Mouse (Mus musculus): ENCODE data around the gene Siva1. TPM values are rescaled to one million over a fixed set of nuclear protein-coding genes. Genes with fewer than 3 reads are reported as not detected.

Gene Siva1
- polyA plus RNA-seq, 1 experiment from 2014 or later = 117 TPM

DNA sequence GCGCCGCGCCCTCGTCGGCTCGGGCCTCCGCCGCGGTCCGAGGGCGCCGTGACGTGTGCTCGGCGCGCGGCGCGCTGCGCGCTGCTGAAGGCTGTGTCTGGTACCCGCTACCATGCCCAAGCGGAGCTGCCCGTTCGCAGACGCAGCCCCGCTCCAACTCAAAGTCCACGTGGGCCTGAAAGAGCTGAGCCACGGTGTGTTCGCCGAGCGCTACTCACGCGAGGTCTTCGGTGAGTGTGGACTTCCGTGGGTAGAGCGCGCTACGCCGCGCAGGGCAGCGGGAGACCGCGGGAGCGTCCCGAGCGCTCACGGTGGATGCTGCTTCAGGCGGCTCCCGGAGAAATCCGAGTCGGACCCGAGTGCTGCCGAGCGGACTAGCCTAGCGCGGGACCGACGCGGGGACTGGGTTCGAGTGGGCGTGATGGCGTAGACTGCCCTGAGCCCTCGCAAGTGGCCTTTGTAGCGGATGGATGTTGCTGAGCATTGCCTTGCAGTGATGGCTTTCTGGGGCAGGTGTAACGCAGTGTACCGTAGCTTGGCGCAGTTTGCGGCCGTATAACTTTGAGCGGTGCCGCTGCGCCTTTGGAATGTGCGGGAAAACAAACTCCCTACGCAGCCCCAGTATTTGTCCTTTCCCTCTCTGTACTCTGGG lies 502 bp downstream of the Siva1 start:
- H3K27me3 ChIP-seq (ENCODE audit: control insufficient read depth, insufficient read depth, low read length) = no peaks in the 10 kb centered on the region
- under 1% methylated on average over 75 of the region's 75 CpGs for WGBS
- H3K9ac ChIP-seq (ENCODE audit: low read length) = peak overlapping the region; percentile 92
- ATAC-seq (replicated peaks; ENCODE audit: extremely low read depth, insufficient read depth, low FRiP score) = peak; percentile 1; the same call in 1 of the 2 replicates
- peak overlapping the region; percentile 89 for H3K27ac ChIP-seq (ENCODE audit: low read length)
- H3K4me1 ChIP-seq (ENCODE audit: control insufficient read depth, insufficient read depth, low read length) = peaks cover 16% of the 10 kb centered on the region
- H3K36me3 ChIP-seq (ENCODE audit: control insufficient read depth, insufficient read depth) = peaks cover 18% of the 10 kb centered on the region
- H3K9me3 ChIP-seq (replicated peaks; ENCODE audit: control insufficient read depth, low read length) = no peaks in the 10 kb centered on the region
- H3K4me3 ChIP-seq (ENCODE audit: low read length) = peak overlapping the region; percentile 92
- peak overlapping the region; percentile 95 for H3K4me2 ChIP-seq (ENCODE audit: low read depth, low read length)

DNA sequence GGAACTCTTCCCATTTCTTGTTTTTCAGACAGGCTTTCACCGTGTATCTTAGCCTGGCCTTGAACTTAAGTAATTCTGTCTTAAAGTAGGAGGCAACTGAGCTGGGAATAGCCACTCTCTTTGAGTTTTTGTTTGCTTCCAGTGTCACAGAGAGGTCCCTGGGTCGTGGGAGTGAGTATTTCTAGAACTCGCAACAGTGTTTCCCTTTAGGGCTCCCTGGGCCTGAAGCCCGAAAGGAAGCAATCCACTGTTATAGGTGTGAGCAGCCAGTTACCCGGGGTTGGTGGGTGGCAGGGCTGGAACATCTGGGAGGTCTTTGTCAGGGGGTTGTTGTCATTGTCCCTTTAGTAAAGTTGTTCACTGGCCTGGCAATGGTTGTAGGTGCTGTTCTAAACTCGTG lies 1.7 kb downstream of the Siva1 start:
- Histone ChIP-seq H3K36me3 (ENCODE audit: control insufficient read depth, insufficient read depth) (peaks cover 15% of the 10 kb centered on the region), H3K9me3 (replicated peaks; ENCODE audit: control insufficient read depth, low read length) (no peaks in the 10 kb centered on the region), H3K9ac (ENCODE audit: low read length) (peak overlapping the region; percentile 92), H3K4me3 (ENCODE audit: low read length) (peak overlapping the region; percentile 92), H3K27ac (ENCODE audit: low read length) (no peak overlapping the region), H3K4me1 (ENCODE audit: control insufficient read depth, insufficient read depth, low read length) (peaks cover 19% of the 10 kb centered on the region), H3K27me3 (ENCODE audit: control insufficient read depth, insufficient read depth, low read length) (no peaks in the 10 kb centered on the region), H3K4me2 (ENCODE audit: low read depth, low read length) (peak overlapping the region; percentile 95)
- 49% methylated on average over 6 of the region's 6 CpGs for WGBS
- no peak for ATAC-seq (replicated peaks; ENCODE audit: extremely low read depth, insufficient read depth, low FRiP score)

DNA sequence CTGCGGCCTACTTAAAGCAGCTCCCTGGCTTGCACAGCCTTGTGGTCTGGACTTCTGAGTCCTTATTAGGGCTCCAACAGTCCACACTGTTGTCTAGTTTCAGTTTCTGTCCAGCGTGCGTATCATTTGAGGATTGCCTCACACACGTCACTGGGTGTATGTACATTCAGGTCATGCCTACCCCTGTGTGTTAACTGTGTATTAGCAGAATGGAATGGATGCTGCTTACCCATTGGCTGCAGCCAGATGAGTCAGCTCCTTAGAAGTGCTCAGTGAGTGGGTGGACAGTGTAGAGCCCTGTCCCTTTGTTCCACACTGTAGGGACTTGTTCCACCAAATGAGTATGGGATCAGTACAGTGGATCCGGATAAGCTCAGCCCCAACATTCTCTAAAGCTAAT lies 3.6 kb downstream of the Siva1 start:
- Histone ChIP-seq H3K27ac (ENCODE audit: low read length) (no peak overlapping the region), H3K4me2 (ENCODE audit: low read depth, low read length) (no peak overlapping the region), H3K9me3 (replicated peaks; ENCODE audit: control insufficient read depth, low read length) (no peaks in the 10 kb centered on the region), H3K9ac (ENCODE audit: low read length) (no peak overlapping the region), H3K36me3 (ENCODE audit: control insufficient read depth, insufficient read depth) (peaks cover 23% of the 10 kb centered on the region), H3K27me3 (ENCODE audit: control insufficient read depth, insufficient read depth, low read length) (no peaks in the 10 kb centered on the region), H3K4me1 (ENCODE audit: control insufficient read depth, insufficient read depth, low read length) (peaks cover 19% of the 10 kb centered on the region), H3K4me3 (ENCODE audit: low read length) (no peak overlapping the region)
- WGBS = 86% methylated on average over 5 of the region's 5 CpGs
- ATAC-seq (replicated peaks; ENCODE audit: extremely low read depth, insufficient read depth, low FRiP score) = no peak

DNA sequence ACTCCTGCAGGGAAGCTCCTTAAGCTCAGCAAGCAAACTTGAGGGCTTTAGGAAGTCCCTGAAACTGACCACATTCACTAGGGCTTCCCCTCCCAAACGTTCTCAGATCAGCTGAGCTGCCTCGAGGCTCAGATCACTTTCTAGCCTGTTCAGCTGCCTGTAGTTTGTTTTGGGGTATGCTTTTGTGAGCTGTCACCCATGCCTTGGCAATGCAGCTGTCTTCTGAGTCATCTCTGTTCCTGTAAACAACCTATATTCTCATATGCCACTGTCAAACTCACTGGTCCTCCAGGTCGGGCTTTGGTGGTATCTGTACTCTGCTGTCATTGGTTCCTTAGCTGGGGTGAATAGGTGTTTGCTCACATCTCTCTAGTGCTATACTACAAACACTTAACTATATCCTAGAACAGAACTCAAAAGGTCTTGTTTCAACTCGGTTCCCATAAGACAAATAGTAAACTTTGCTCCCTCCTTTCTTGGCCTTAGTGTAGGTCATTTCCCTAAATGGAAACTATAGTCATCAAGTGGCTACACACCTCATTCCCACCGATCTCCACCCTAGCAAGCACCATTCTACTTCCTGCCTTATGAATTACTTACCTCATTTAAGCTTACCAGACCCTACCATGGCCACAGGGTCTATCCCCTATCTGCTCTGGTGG lies 7.4 kb downstream of the Siva1 start:
- H3K4me2 ChIP-seq (ENCODE audit: low read depth, low read length) = no peak overlapping the region
- 63% methylated on average over 5 of the region's 5 CpGs for WGBS
- ATAC-seq (replicated peaks; ENCODE audit: extremely low read depth, insufficient read depth, low FRiP score) = no peak
- H3K27ac ChIP-seq (ENCODE audit: low read length) = no peak overlapping the region
- H3K9ac ChIP-seq (ENCODE audit: low read length) = no peak overlapping the region
- no peak overlapping the region for H3K4me3 ChIP-seq (ENCODE audit: low read length)
- no peaks in the 10 kb centered on the region for H3K27me3 ChIP-seq (ENCODE audit: control insufficient read depth, insufficient read depth, low read length)
- H3K9me3 ChIP-seq (replicated peaks; ENCODE audit: control insufficient read depth, low read length) = no peaks in the 10 kb centered on the region
- peaks cover 20% of the 10 kb centered on the region for H3K4me1 ChIP-seq (ENCODE audit: control insufficient read depth, insufficient read depth, low read length)
- peaks cover 51% of the 10 kb centered on the region for H3K36me3 ChIP-seq (ENCODE audit: control insufficient read depth, insufficient read depth)

DNA sequence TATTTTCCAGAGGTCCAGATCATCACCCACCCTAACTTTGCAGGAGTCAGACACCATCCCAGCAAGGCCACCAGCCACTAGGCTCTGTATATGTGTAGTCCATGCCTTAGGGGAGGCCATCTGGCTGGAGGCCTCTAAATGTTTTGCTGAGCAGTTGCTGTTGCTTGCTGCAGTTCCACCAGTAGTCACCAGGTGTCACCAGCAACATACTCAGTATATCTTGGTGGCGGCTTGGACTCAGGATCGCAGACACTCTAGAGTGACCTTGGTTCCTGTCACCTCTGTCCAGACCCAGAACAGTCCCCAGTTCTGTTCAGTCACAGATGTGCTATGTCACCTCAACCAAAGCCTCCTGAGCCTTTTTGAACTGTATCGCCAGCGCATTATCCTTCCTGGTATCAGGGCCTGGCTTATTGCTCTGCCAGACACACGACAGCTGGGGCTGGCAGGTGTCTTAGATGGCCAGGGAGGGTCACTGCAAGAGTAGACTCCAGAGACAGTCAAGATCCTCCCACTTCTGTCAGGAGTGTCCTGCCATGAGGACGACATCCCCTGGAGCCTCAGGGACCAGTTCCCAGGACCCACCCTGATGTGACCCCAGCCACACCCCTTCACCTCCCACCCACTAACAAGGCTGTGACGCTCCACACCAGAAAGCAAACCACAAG lies 8.8 kb downstream of the Siva1 start:
- peak; percentile 66 for ATAC-seq (replicated peaks; ENCODE audit: extremely low read depth, insufficient read depth, low FRiP score)
- Histone ChIP-seq H3K9me3 (replicated peaks; ENCODE audit: control insufficient read depth, low read length) (no peaks in the 10 kb centered on the region), H3K36me3 (ENCODE audit: control insufficient read depth, insufficient read depth) (peaks cover 60% of the 10 kb centered on the region), H3K27ac (ENCODE audit: low read length) (peak overlapping the region; percentile 91), H3K4me2 (ENCODE audit: low read depth, low read length) (no peak overlapping the region), H3K4me1 (ENCODE audit: control insufficient read depth, insufficient read depth, low read length) (peaks cover 20% of the 10 kb centered on the region), H3K9ac (ENCODE audit: low read length) (peak overlapping the region; percentile 46; the same call in 1 of the 2 replicates), H3K27me3 (ENCODE audit: control insufficient read depth, insufficient read depth, low read length) (no peaks in the 10 kb centered on the region), H3K4me3 (ENCODE audit: low read length) (no peak overlapping the region)
- WGBS = 31% methylated on average over 7 of the region's 7 CpGs

DNA sequence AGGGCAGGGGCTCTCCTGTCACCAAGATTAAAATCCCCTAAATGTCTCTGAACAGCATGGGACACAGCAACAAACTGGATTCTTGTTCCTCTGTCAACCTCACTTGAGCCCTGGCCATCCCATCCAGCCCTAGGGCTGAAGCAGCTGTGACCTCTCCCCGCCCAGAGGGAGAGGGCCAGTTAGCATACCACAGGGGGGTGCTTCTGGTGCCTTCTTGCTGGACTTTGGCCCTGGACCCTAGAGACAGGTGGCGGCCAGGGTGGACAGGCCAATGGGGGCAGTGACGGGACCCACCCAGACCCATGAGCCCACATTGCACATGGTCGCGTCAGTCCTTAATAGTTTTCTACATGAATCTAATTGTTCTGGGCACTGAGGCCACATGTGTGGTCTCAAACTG lies 9.6 kb downstream of the Siva1 start:
- Histone ChIP-seq H3K9ac (ENCODE audit: low read length) (0 out of 2 replicates have a peak overlapping the region, but pooled peaks have one; percentile 35), H3K36me3 (ENCODE audit: control insufficient read depth, insufficient read depth) (peaks cover 62% of the 10 kb centered on the region), H3K9me3 (replicated peaks; ENCODE audit: control insufficient read depth, low read length) (no peaks in the 10 kb centered on the region), H3K4me2 (ENCODE audit: low read depth, low read length) (no peak overlapping the region), H3K4me3 (ENCODE audit: low read length) (no peak overlapping the region), H3K4me1 (ENCODE audit: control insufficient read depth, insufficient read depth, low read length) (peaks cover 25% of the 10 kb centered on the region), H3K27ac (ENCODE audit: low read length) (peak overlapping the region; percentile 91), H3K27me3 (ENCODE audit: control insufficient read depth, insufficient read depth, low read length) (no peaks in the 10 kb centered on the region)
- WGBS = 92% methylated on average over 5 of the region's 5 CpGs
- no peak for ATAC-seq (replicated peaks; ENCODE audit: extremely low read depth, insufficient read depth, low FRiP score)

DNA sequence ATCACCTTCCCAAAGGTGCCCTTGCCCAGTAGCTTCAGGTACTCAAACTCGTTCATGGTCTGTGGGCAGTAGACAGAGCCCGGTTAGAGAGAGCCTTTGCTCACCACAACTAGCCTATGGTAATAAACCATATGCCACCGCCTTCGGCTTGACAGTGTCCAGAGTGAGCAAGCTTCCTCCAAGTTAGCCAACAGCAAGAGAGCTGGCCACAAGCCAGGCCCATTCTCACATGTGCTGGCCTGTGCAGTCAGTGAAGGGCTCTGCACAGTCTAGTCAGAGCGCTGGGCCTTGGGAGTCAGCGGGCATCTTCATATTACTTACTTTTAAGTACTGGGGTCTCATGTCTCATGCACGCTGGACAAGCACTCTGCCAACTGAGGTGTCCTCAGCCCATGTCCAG lies 14.1 kb downstream of the Siva1 start:
- Histone ChIP-seq H3K27ac (ENCODE audit: low read length) (peak overlapping the region; percentile 29; the same call in 1 of the 2 replicates), H3K27me3 (ENCODE audit: control insufficient read depth, insufficient read depth, low read length) (no peaks in the 10 kb centered on the region), H3K9ac (ENCODE audit: low read length) (no peak overlapping the region)

DNA sequence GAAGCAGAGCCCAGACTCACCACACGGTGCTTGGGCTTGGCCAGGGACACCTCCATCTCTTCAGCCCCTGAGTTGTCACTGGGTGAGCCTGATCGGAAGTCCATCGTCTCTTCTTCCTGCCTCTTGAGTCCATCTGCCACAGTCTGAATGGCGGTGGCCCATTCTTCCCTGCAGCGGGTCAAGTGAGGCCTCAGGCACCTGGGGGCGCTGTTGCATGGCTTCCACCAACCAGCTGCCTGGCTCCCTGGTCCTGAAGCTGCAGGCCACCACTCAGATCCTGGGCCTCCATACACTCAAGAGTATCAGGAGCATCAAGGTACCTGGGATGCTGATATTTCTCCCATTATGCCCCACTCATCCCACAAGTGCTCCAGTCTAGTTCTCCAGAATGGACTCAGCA lies 14.6 kb downstream of the Siva1 start:
- Histone ChIP-seq H3K27me3 (ENCODE audit: control insufficient read depth, insufficient read depth, low read length) (no peaks in the 10 kb centered on the region), H3K9ac (ENCODE audit: low read length) (no peak overlapping the region), H3K27ac (ENCODE audit: low read length) (no peak overlapping the region), H3K36me3 (ENCODE audit: control insufficient read depth, insufficient read depth) (peaks cover 60% of the 10 kb centered on the region), H3K4me2 (ENCODE audit: low read depth, low read length) (no peak overlapping the region), H3K4me1 (ENCODE audit: control insufficient read depth, insufficient read depth, low read length) (peaks cover 54% of the 10 kb centered on the region), H3K4me3 (ENCODE audit: low read length) (no peak overlapping the region), H3K9me3 (replicated peaks; ENCODE audit: control insufficient read depth, low read length) (no peaks in the 10 kb centered on the region)
- WGBS = 84% methylated on average over 6 of the region's 6 CpGs
- ATAC-seq (replicated peaks; ENCODE audit: extremely low read depth, insufficient read depth, low FRiP score) = no peak

More for the DNA sequence above, 14.1 kb downstream of the Siva1 start:
- WGBS = 73% methylated on average over 7 of the region's 7 CpGs
- no peak overlapping the region for H3K4me2 ChIP-seq (ENCODE audit: low read depth, low read length)
- no peak overlapping the region for H3K4me3 ChIP-seq (ENCODE audit: low read length)
- H3K4me1 ChIP-seq (ENCODE audit: control insufficient read depth, insufficient read depth, low read length) = peaks cover 54% of the 10 kb centered on the region
- peaks cover 64% of the 10 kb centered on the region for H3K36me3 ChIP-seq (ENCODE audit: control insufficient read depth, insufficient read depth)
- no peaks in the 10 kb centered on the region for H3K9me3 ChIP-seq (replicated peaks; ENCODE audit: control insufficient read depth, low read length)
- ATAC-seq (replicated peaks; ENCODE audit: extremely low read depth, insufficient read depth, low FRiP score) = no peak
